Mouse (Mus musculus): ENCODE measurements at regions not wholly inside any gene's neighbourhood (a gene's known extent, or its start where the extent isn't known, plus 50 kb on each side); places are given as distances from the start of the nearest gene placed in this dataset.

GRCm38 (mm10) chr16:76577206-76577605 lies 203.6 kb upstream of the Nrip1 start:
- Histone ChIP-seq H3K27ac (ENCODE audit: low read length) (no peak overlapping the region), H3K9ac (replicated peaks; ENCODE audit: low read depth, low read length) (no peak overlapping the region), H3K9me3 (ENCODE audit: control insufficient read depth, low read depth, low read length) (no peaks in the 10 kb centered on the region), H3K27me3 (ENCODE audit: control insufficient read depth, insufficient read depth, low read length) (no peaks in the 10 kb centered on the region), H3K4me2 (replicated peaks; ENCODE audit: low read depth, low read length) (no peak overlapping the region), H3K4me1 (ENCODE audit: control insufficient read depth, insufficient read depth, low read length) (no peaks in the 10 kb centered on the region), H3K36me3 (ENCODE audit: control insufficient read depth, insufficient read depth, low read length) (no peaks in the 10 kb centered on the region), H3K4me3 (ENCODE audit: low read depth, low read length) (no peak overlapping the region)
- no peak for ATAC-seq (ENCODE audit: insufficient number of reproducible peaks, insufficient read depth, low FRiP score, low read depth)
- 64% methylated on average over 2 of the region's 2 CpGs for WGBS

GRCm38 (mm10) chr16:76575281-76575680 lies 201.7 kb upstream of the Nrip1 start:
- ATAC-seq (ENCODE audit: insufficient number of reproducible peaks, insufficient read depth, low FRiP score, low read depth): no peak
- Histone ChIP-seq H3K4me2 (replicated peaks; ENCODE audit: low read depth, low read length) (no peak overlapping the region), H3K4me3 (ENCODE audit: low read depth, low read length) (no peak overlapping the region), H3K4me1 (ENCODE audit: control insufficient read depth, insufficient read depth, low read length) (no peaks in the 10 kb centered on the region), H3K9ac (replicated peaks; ENCODE audit: low read depth, low read length) (no peak overlapping the region), H3K27ac (ENCODE audit: low read length) (no peak overlapping the region), H3K36me3 (ENCODE audit: control insufficient read depth, insufficient read depth, low read length) (no peaks in the 10 kb centered on the region), H3K9me3 (ENCODE audit: control insufficient read depth, low read depth, low read length) (no peaks in the 10 kb centered on the region), H3K27me3 (ENCODE audit: control insufficient read depth, insufficient read depth, low read length) (no peaks in the 10 kb centered on the region)
- WGBS: 68% methylated on average over 3 of the region's 3 CpGs

- H3K27ac ChIP-seq (ENCODE audit: low read length): no peak overlapping the region
- WGBS: 16% methylated on average over 11 of the region's 11 CpGs
Observed at GRCm38 (mm10) chr16:76566220-76566619, 192.6 kb upstream of the Nrip1 start.

GRCm38 (mm10) chr16:76554846-76555245 lies 181.2 kb upstream of the Nrip1 start:
- WGBS: 76% methylated on average over 4 of the region's 4 CpGs
- no peak overlapping the region for H3K9ac ChIP-seq (replicated peaks; ENCODE audit: low read depth, low read length)
- no peaks in the 10 kb centered on the region for H3K4me1 ChIP-seq (ENCODE audit: control insufficient read depth, insufficient read depth, low read length)
- no peaks in the 10 kb centered on the region for H3K9me3 ChIP-seq (ENCODE audit: control insufficient read depth, low read depth, low read length)
- no peaks in the 10 kb centered on the region for H3K27me3 ChIP-seq (ENCODE audit: control insufficient read depth, insufficient read depth, low read length)
- H3K4me3 ChIP-seq (ENCODE audit: low read depth, low read length): no peak overlapping the region
- H3K4me2 ChIP-seq (replicated peaks; ENCODE audit: low read depth, low read length): no peak overlapping the region
- no peak overlapping the region for H3K27ac ChIP-seq (ENCODE audit: low read length)
- no peaks in the 10 kb centered on the region for H3K36me3 ChIP-seq (ENCODE audit: control insufficient read depth, insufficient read depth, low read length)
- no peak for ATAC-seq (ENCODE audit: insufficient number of reproducible peaks, insufficient read depth, low FRiP score, low read depth)

More at GRCm38 (mm10) chr16:76566220-76566619, 192.6 kb upstream of the Nrip1 start:
- H3K9ac ChIP-seq (replicated peaks; ENCODE audit: low read depth, low read length): no peak overlapping the region
- H3K36me3 ChIP-seq (ENCODE audit: control insufficient read depth, insufficient read depth, low read length): no peaks in the 10 kb centered on the region
- no peaks in the 10 kb centered on the region for H3K4me1 ChIP-seq (ENCODE audit: control insufficient read depth, insufficient read depth, low read length)
- H3K9me3 ChIP-seq (ENCODE audit: control insufficient read depth, low read depth, low read length): no peaks in the 10 kb centered on the region
- no peak overlapping the region for H3K4me3 ChIP-seq (ENCODE audit: low read depth, low read length)
- no peak overlapping the region for H3K4me2 ChIP-seq (replicated peaks; ENCODE audit: low read depth, low read length)
- no peaks in the 10 kb centered on the region for H3K27me3 ChIP-seq (ENCODE audit: control insufficient read depth, insufficient read depth, low read length)
- no peak for ATAC-seq (ENCODE audit: insufficient number of reproducible peaks, insufficient read depth, low FRiP score, low read depth)

- H3K4me3 ChIP-seq (ENCODE audit: low read depth, low read length): no peak overlapping the region
- no peaks in the 10 kb centered on the region for H3K9me3 ChIP-seq (ENCODE audit: control insufficient read depth, low read depth, low read length)
- no peak for ATAC-seq (ENCODE audit: insufficient number of reproducible peaks, insufficient read depth, low FRiP score, low read depth)
- no peak overlapping the region for H3K27ac ChIP-seq (ENCODE audit: low read length)
- H3K36me3 ChIP-seq (ENCODE audit: control insufficient read depth, insufficient read depth, low read length): no peaks in the 10 kb centered on the region
- WGBS: 93% methylated on average over 5 of the region's 5 CpGs
- no peak overlapping the region for H3K9ac ChIP-seq (replicated peaks; ENCODE audit: low read depth, low read length)
- H3K4me1 ChIP-seq (ENCODE audit: control insufficient read depth, insufficient read depth, low read length): no peaks in the 10 kb centered on the region
- H3K4me2 ChIP-seq (replicated peaks; ENCODE audit: low read depth, low read length): no peak overlapping the region
- H3K27me3 ChIP-seq (ENCODE audit: control insufficient read depth, insufficient read depth, low read length): no peaks in the 10 kb centered on the region
Observed at GRCm38 (mm10) chr16:76549628-76550027, 176.0 kb upstream of the Nrip1 start.

GRCm38 (mm10) chr16:76547087-76547486 lies 173.5 kb upstream of the Nrip1 start:
- H3K4me2 ChIP-seq (replicated peaks; ENCODE audit: low read depth, low read length): no peak overlapping the region
- 93% methylated on average over 4 of the region's 4 CpGs for WGBS
- H3K9ac ChIP-seq (replicated peaks; ENCODE audit: low read depth, low read length): no peak overlapping the region
- no peaks in the 10 kb centered on the region for H3K4me1 ChIP-seq (ENCODE audit: control insufficient read depth, insufficient read depth, low read length)
- H3K9me3 ChIP-seq (ENCODE audit: control insufficient read depth, low read depth, low read length): no peaks in the 10 kb centered on the region
- no peak overlapping the region for H3K4me3 ChIP-seq (ENCODE audit: low read depth, low read length)
- no peak overlapping the region for H3K27ac ChIP-seq (ENCODE audit: low read length)
- no peak for ATAC-seq (ENCODE audit: insufficient number of reproducible peaks, insufficient read depth, low FRiP score, low read depth)
- H3K27me3 ChIP-seq (ENCODE audit: control insufficient read depth, insufficient read depth, low read length): no peaks in the 10 kb centered on the region
- H3K36me3 ChIP-seq (ENCODE audit: control insufficient read depth, insufficient read depth, low read length): no peaks in the 10 kb centered on the region

- no peak for ATAC-seq (ENCODE audit: insufficient number of reproducible peaks, insufficient read depth, low FRiP score, low read depth)
- WGBS: 88% methylated on average over 2 of the region's 2 CpGs
Observed at GRCm38 (mm10) chr16:76546632-76547031, 173.0 kb upstream of the Nrip1 start.

GRCm38 (mm10) chr16:76545942-76546341 lies 172.3 kb upstream of the Nrip1 start:
- WGBS: 81% methylated on average over 2 of the region's 2 CpGs
- Histone ChIP-seq H3K9ac (replicated peaks; ENCODE audit: low read depth, low read length) (no peak overlapping the region), H3K36me3 (ENCODE audit: control insufficient read depth, insufficient read depth, low read length) (no peaks in the 10 kb centered on the region), H3K4me3 (ENCODE audit: low read depth, low read length) (no peak overlapping the region), H3K4me2 (replicated peaks; ENCODE audit: low read depth, low read length) (no peak overlapping the region), H3K27ac (ENCODE audit: low read length) (no peak overlapping the region), H3K9me3 (ENCODE audit: control insufficient read depth, low read depth, low read length) (no peaks in the 10 kb centered on the region), H3K27me3 (ENCODE audit: control insufficient read depth, insufficient read depth, low read length) (no peaks in the 10 kb centered on the region), H3K4me1 (ENCODE audit: control insufficient read depth, insufficient read depth, low read length) (no peaks in the 10 kb centered on the region)
- ATAC-seq (ENCODE audit: insufficient number of reproducible peaks, insufficient read depth, low FRiP score, low read depth): no peak

More at GRCm38 (mm10) chr16:76546632-76547031, 173.0 kb upstream of the Nrip1 start:
- Histone ChIP-seq H3K4me2 (replicated peaks; ENCODE audit: low read depth, low read length) (no peak overlapping the region), H3K36me3 (ENCODE audit: control insufficient read depth, insufficient read depth, low read length) (no peaks in the 10 kb centered on the region), H3K27ac (ENCODE audit: low read length) (no peak overlapping the region), H3K27me3 (ENCODE audit: control insufficient read depth, insufficient read depth, low read length) (no peaks in the 10 kb centered on the region), H3K4me1 (ENCODE audit: control insufficient read depth, insufficient read depth, low read length) (no peaks in the 10 kb centered on the region), H3K9me3 (ENCODE audit: control insufficient read depth, low read depth, low read length) (no peaks in the 10 kb centered on the region), H3K9ac (replicated peaks; ENCODE audit: low read depth, low read length) (no peak overlapping the region), H3K4me3 (ENCODE audit: low read depth, low read length) (no peak overlapping the region)

GRCm38 (mm10) chr16:76544972-76545371 lies 171.3 kb upstream of the Nrip1 start:
- H3K27me3 ChIP-seq (ENCODE audit: control insufficient read depth, insufficient read depth, low read length): no peaks in the 10 kb centered on the region
- no peak overlapping the region for H3K4me2 ChIP-seq (replicated peaks; ENCODE audit: low read depth, low read length)
- no peaks in the 10 kb centered on the region for H3K36me3 ChIP-seq (ENCODE audit: control insufficient read depth, insufficient read depth, low read length)
- no peak for ATAC-seq (ENCODE audit: insufficient number of reproducible peaks, insufficient read depth, low FRiP score, low read depth)
- H3K9ac ChIP-seq (replicated peaks; ENCODE audit: low read depth, low read length): no peak overlapping the region
- H3K9me3 ChIP-seq (ENCODE audit: control insufficient read depth, low read depth, low read length): no peaks in the 10 kb centered on the region
- 79% methylated on average over 4 of the region's 4 CpGs for WGBS
- no peak overlapping the region for H3K4me3 ChIP-seq (ENCODE audit: low read depth, low read length)
- H3K27ac ChIP-seq (ENCODE audit: low read length): no peak overlapping the region
- no peaks in the 10 kb centered on the region for H3K4me1 ChIP-seq (ENCODE audit: control insufficient read depth, insufficient read depth, low read length)

All from stomach, embryonic 14.5 days (tissue).